Mouse (Mus musculus) limb, embryonic 14.5 days (tissue): ENCODE measurements around the gene Mapk12. TPM values are rescaled to one million over a fixed set of nuclear protein-coding genes. Genes with fewer than 3 reads are reported as not detected.

Experiments
- ATAC-seq: fragments of 200-750 bp; cut with Nextera tagmentation; 2 replicates; pipeline ENCODE4 v1.8.0; 2017; ENCODE audit warnings: low read depth, moderate number of reproducible peaks, moderate TSS enrichment; ENCODE audit not compliant: low FRiP score
- DNase-seq: peaks from one replicate; pipeline ENCODE4 v3.0.0-alpha.2; 2015; ENCODE audit warnings: low spot score
- H3K27ac ChIP-seq: fragments of 300-500 bp; sonication (generic); replicated peaks from 2 replicates; pipeline ENCODE4 v1.5.1; 2014; ENCODE audit warnings: low read depth, mild to moderate bottlenecking, low read length, moderate library complexity, mixed read lengths
- H3K27me3 ChIP-seq: fragments of 300-500 bp; sonication (generic); 2 replicates; pipeline ENCODE4 v1.6.1; 2014; ENCODE audit warnings: low read length, mixed read lengths; ENCODE audit not compliant: control insufficient read depth, insufficient read depth
- H3K36me3 ChIP-seq: fragments of 300-500 bp; sonication (generic); 2 replicates; pipeline ENCODE4 v1.6.1; 2014; ENCODE audit warnings: mild to moderate bottlenecking, low read length, moderate library complexity, mixed read lengths; ENCODE audit not compliant: control insufficient read depth, insufficient read depth
- H3K4me1 ChIP-seq: fragments of 300-500 bp; sonication (generic); 2 replicates; pipeline ENCODE4 v1.6.1; 2014; ENCODE audit warnings: antibody characterized with exemption, low read length, mixed read lengths; ENCODE audit not compliant: control insufficient read depth, insufficient read depth
- H3K4me2 ChIP-seq: fragments of 300-500 bp; sonication (generic); replicated peaks from 2 replicates; pipeline ENCODE4 v1.6.1; 2014; ENCODE audit warnings: low read depth, mild to moderate bottlenecking, low read length, moderate library complexity; ENCODE audit not compliant: severe bottlenecking
- H3K4me3 ChIP-seq: fragments of 300-500 bp; sonication (generic); replicated peaks from 2 replicates; pipeline ENCODE4 v1.5.1; 2014; ENCODE audit warnings: low read length
- H3K9ac ChIP-seq: fragments of 300-500 bp; sonication (generic); 2 replicates; pipeline ENCODE4 v1.6.1; 2014; ENCODE audit warnings: mild to moderate bottlenecking, low read depth, low read length, moderate library complexity; ENCODE audit not compliant: severe bottlenecking
- H3K9me3 ChIP-seq: fragments of 300-500 bp; sonication (generic); 2 replicates; pipeline ENCODE4 v1.6.1; 2016; ENCODE audit warnings: low read length; ENCODE audit not compliant: control insufficient read depth
- POLR2A ChIP-seq: fragments of 200-500 bp; IDR thresholded peaks from 2 replicates; pipeline ENCODE4 v1.8.0; 2012; ENCODE audit warnings: inconsistent platforms, mild to moderate bottlenecking, moderate library complexity, borderline replicate concordance; ENCODE audit not compliant: insufficient read depth, insufficient read length; ENCODE audit errors: extremely low read depth
- WGBS: fragments of 180-500 bp; shearing (Covaris S2); extraction: QIAGEN DNeasy Blood & Tissue Kit; methylation state at CpG from one replicate; pipeline ENCODE4 v1.1.7; 2014; 5-methylcytosine and 5-hydroxymethylcytosine counted together
- polyA plus RNA-seq, 2 experiments: library from polyadenylated mRNA; depleted of rRNA in 1 of 2; stranded (reverse) in 1 of 2; unstranded in 1 of 2; fragments of >200 nt; fragmentation: Nextera tagmentation in 1 of 2; extraction: Ambion mirVana in 1 of 2; gene quantifications; 2 replicates each; pipeline versions ENCODE4 v1.2.1 to v1.2.3; 2012 to 2014

Gene Mapk12
- 13.7 and 14.9 TPM in 2 replicates for polyA plus RNA-seq (2012; rRNA removed)
- polyA plus RNA-seq (2014; fragmentation: Nextera tagmentation; extraction: Ambion mirVana), result 5.0 and 8.3 TPM in 2 replicates

GRCm38 (mm10) chr15:89140659-89141252, at the start of gene Mapk12:
Mapk12 (minus strand) TSS chr15:89140703.
- H3K27me3 ChIP-seq, result peaks cover 18% of the 10 kb centered on the region
- no peak within 1 kb of the TSS for H3K27ac ChIP-seq

GRCm38 (mm10) chr15:89184937-89185227, 44.4 kb upstream of the Mapk12 start:
- DNase-seq (no peak), ATAC-seq (no peak)
- Histone ChIP-seq H3K4me3 (no peak overlapping the region), H3K4me1 (peaks cover 8% of the 10 kb centered on the region), H3K27me3 (no peaks in the 10 kb centered on the region), H3K36me3 (peaks cover 16% of the 10 kb centered on the region), H3K9me3 (no peaks in the 10 kb centered on the region), H3K4me2 (no peak overlapping the region), H3K9ac (no peak overlapping the region), H3K27ac (no peak overlapping the region)
- WGBS, result 82% methylated on average over 5 of the region's 5 CpGs
- no peak for TF ChIP-seq POLR2A

More at GRCm38 (mm10) chr15:89140659-89141252, at the start of gene Mapk12:
- Histone ChIP-seq H3K36me3 (no peaks in the 10 kb centered on the region), H3K4me1 (peaks cover 10% of the 10 kb centered on the region; the same call in 1 of the 2 replicates), H3K4me2 (peak within 1 kb of the TSS; percentile 95), H3K4me3 (peak within 1 kb of the TSS; percentile 49), H3K9me3 (no peaks in the 10 kb centered on the region), H3K9ac (peak within 1 kb of the TSS; percentile 47)
- WGBS, result 1% methylated on average over 20 of the region's 21 CpGs
- ATAC-seq (peak; percentile 39; the same call in 1 of the 2 replicates), DNase-seq (no peak)
- TF ChIP-seq POLR2A, result no peak

- Histone ChIP-seq H3K9me3 (no peaks in the 10 kb centered on the region), H3K9ac (no peak overlapping the region), H3K27me3 (no peaks in the 10 kb centered on the region), H3K4me2 (no peak overlapping the region), H3K27ac (no peak overlapping the region), H3K36me3 (peaks cover 15% of the 10 kb centered on the region), H3K4me1 (peaks cover 8% of the 10 kb centered on the region), H3K4me3 (no peak overlapping the region)
- no peak for TF ChIP-seq POLR2A
- 51% methylated on average over 5 of the region's 5 CpGs for WGBS
- DNase-seq (no peak), ATAC-seq (no peak)
These were observed 43.8 kb upstream of the Mapk12 start for GRCm38 (mm10) chr15:89184141-89184936.

GRCm38 (mm10) chr15:89182842-89183241, 42.3 kb upstream of the Mapk12 start:
- H3K9ac ChIP-seq, result no peak overlapping the region
- TF ChIP-seq POLR2A, result no peak
- no peak overlapping the region for H3K4me2 ChIP-seq
- no peak for DNase-seq
- H3K9me3 ChIP-seq, result no peaks in the 10 kb centered on the region
- H3K36me3 ChIP-seq, result peaks cover 7% of the 10 kb centered on the region; the same call in 1 of the 2 replicates
- 50% methylated on average over 5 of the region's 5 CpGs for WGBS
- H3K27ac ChIP-seq, result no peak overlapping the region
- ATAC-seq, result no peak
- no peaks in the 10 kb centered on the region for H3K27me3 ChIP-seq
- peaks cover 22% of the 10 kb centered on the region for H3K4me1 ChIP-seq
- no peak overlapping the region for H3K4me3 ChIP-seq

- H3K27ac ChIP-seq, result no peak overlapping the region
- H3K9me3 ChIP-seq, result no peaks in the 10 kb centered on the region
- peaks cover 27% of the 10 kb centered on the region for H3K4me1 ChIP-seq
- H3K9ac ChIP-seq, result no peak overlapping the region
- DNase-seq (no peak), ATAC-seq (no peak)
- no peaks in the 10 kb centered on the region for H3K27me3 ChIP-seq
- H3K36me3 ChIP-seq, result peaks cover 7% of the 10 kb centered on the region; the same call in 1 of the 2 replicates
- H3K4me3 ChIP-seq, result no peak overlapping the region
- no peak overlapping the region for H3K4me2 ChIP-seq
- 35% methylated on average over 6 of the region's 6 CpGs for WGBS
- no peak for TF ChIP-seq POLR2A
These were observed 41.8 kb upstream of the Mapk12 start for GRCm38 (mm10) chr15:89182328-89182741.
